10 mouse cellular contexts compared by ENCODE assay signal in the genomic region with DNA sequence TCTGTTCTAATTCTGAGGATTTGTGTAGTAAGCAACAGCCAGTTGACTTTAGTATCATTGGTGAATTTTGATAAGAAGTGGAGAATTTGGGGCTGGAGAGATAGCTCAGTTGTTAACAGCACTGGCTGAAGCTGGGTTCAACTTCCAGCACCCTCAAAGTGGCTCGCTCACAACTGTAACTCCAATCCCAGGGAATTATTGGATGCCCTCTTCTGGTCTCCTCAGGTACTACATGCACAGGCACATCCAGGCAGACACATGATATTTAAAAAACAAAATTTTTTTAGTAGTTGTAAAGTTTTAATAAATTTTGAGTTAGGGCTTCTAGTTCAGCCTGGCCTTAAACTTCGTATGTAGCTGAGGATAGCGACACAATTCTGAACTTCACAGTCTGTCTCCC. TPM values are rescaled to one million over a fixed set of nuclear protein-coding genes. Genes with fewer than 3 reads are reported as not detected.
DNase-seq lines count a peak whose midpoint lies in the region; ATAC-seq and TF ChIP-seq lines count a peak whose summit lies in the region.
"Had no signal": no experiment of that assay in that cellular context is flagged by ENCODE, and none has a peak within 500 bp of the region (broad histone marks: within the 10 kb centered on the region; RNA-seq: fewer than 3 reads in every experiment).

No protein-coding gene starts in this region.

- H3K9me3 ChIP-seq in hindbrain, embryonic 10.5 days, result no peaks in the 10 kb centered on the region
- no peaks in the 10 kb centered on the region for H3K9me3 ChIP-seq in hindbrain, embryonic 16.5 days (ENCODE audit: control insufficient read depth, low read length)
- no peaks in the 10 kb centered on the region for H3K9me3 ChIP-seq in heart, postnatal 0 days (replicated peaks; ENCODE audit: control insufficient read depth, low read length)
- H3K9me3 ChIP-seq in liver, postnatal 0 days (ENCODE audit: low read length), result no peaks in the 10 kb centered on the region
- H3K9me3 ChIP-seq in stomach, postnatal 0 days (ENCODE audit: control insufficient read depth, low read length), result no peaks in the 10 kb centered on the region
- H3K9me3 ChIP-seq: embryonic facial prominence, embryonic 12.5 days; limb, embryonic 13.5 days had no signal

- peaks cover 18% of the 10 kb centered on the region for H3K36me3 ChIP-seq in hindbrain, embryonic 10.5 days
- peaks cover 11% of the 10 kb centered on the region for H3K36me3 ChIP-seq in hindbrain, embryonic 16.5 days (ENCODE audit: control insufficient read depth, insufficient read depth, low read length)
- H3K36me3 ChIP-seq in heart, postnatal 0 days (replicated peaks; ENCODE audit: control insufficient read depth, insufficient read depth, low read length), result peaks cover 42% of the 10 kb centered on the region
- peaks cover 10% of the 10 kb centered on the region; the same call in 1 of the 2 replicates for H3K36me3 ChIP-seq in liver, postnatal 0 days (replicated peaks; ENCODE audit: insufficient read depth, low read length)
- H3K36me3 ChIP-seq in stomach, postnatal 0 days (ENCODE audit: control insufficient read depth, insufficient read depth, low read length), result 0 out of 2 replicates have a peak, but pooled peaks cover 2% of the 10 kb centered on the region

- H3K4me3 ChIP-seq in hindbrain, embryonic 10.5 days, result no peak overlapping the region
- no peak overlapping the region for H3K4me3 ChIP-seq in hindbrain, embryonic 16.5 days (ENCODE audit: low read length)
- H3K4me3 ChIP-seq in cerebellum, adult 2 months (replicated peaks; ENCODE audit: insufficient read depth, low read depth, low read length), result no peak overlapping the region
- H3K4me3 ChIP-seq in heart, postnatal 0 days (ENCODE audit: low read depth, low read length), result no peak overlapping the region
- H3K4me3 ChIP-seq in liver, postnatal 0 days (ENCODE audit: low read depth, low read length), result no peak overlapping the region
- H3K4me3 ChIP-seq in stomach, postnatal 0 days (ENCODE audit: low read depth, low read length), result no peak overlapping the region
- H3K4me3 ChIP-seq: embryonic facial prominence, embryonic 12.5 days; limb, embryonic 13.5 days had no signal

- peak; percentile 41 for DNase-seq in hindbrain, embryonic 10.5 days (ENCODE audit: low spot score)
- DNase-seq in urinary bladder, postnatal 14 days (ENCODE audit: low spot score), result peak; percentile 41
- DNase-seq in urinary bladder, adult 2 months (ENCODE audit: low spot score), result no peak
- peak; percentile 23 to 29 for DNase-seq in cerebellum, adult 2 months
- no peak for DNase-seq in heart, postnatal 0 days (ENCODE audit: low spot score)
- peak; percentile 34 for DNase-seq in liver, postnatal 0 days
- peak; percentile 30 for DNase-seq in stomach, postnatal 0 days (ENCODE audit: low spot score)

- H3K4me2 ChIP-seq in hindbrain, embryonic 16.5 days (ENCODE audit: low read length), result no peak overlapping the region
- H3K4me2 ChIP-seq in heart, postnatal 0 days (ENCODE audit: low read depth, low read length), result no peak overlapping the region
- H3K4me2 ChIP-seq in liver, postnatal 0 days (ENCODE audit: low read depth, low read length), result no peak overlapping the region
- H3K4me2 ChIP-seq in stomach, postnatal 0 days (replicated peaks; ENCODE audit: low read depth), result no peak overlapping the region
- H3K4me2 ChIP-seq: embryonic facial prominence, embryonic 12.5 days; limb, embryonic 13.5 days had no signal

- TF ChIP-seq CTCF in cerebellum, adult 2 months (IDR thresholded peaks at IDR 0.05; ENCODE audit: borderline replicate concordance, insufficient read depth, low read depth, low read length), result 0 out of 2 replicates have a peak, but pooled peaks have one; percentile 40
- TF ChIP-seq CTCF in heart, postnatal 0 days (IDR thresholded peaks at IDR 0.05; ENCODE audit: low read depth), result peak; percentile 62
- TF ChIP-seq CTCF in liver, postnatal 0 days (IDR thresholded peaks at IDR 0.05; ENCODE audit: low read depth), result peak; percentile 67
- peak; percentile 80 for TF ChIP-seq CTCF in stomach, postnatal 0 days (IDR thresholded peaks at IDR 0.05; ENCODE audit: low read depth)

- TF ChIP-seq EP300 in heart, postnatal 0 days (IDR thresholded peaks at IDR 0.05; ENCODE audit: low read depth), result no peak
- TF ChIP-seq EP300 in liver, postnatal 0 days (IDR thresholded peaks at IDR 0.05; ENCODE audit: low read depth), result no peak
- no peak for TF ChIP-seq EP300 in stomach, postnatal 0 days (optimal IDR thresholded peaks at IDR 0.05)

- no peaks in the 10 kb centered on the region for H3K27me3 ChIP-seq in hindbrain, embryonic 10.5 days (ENCODE audit: insufficient read depth, poor library complexity, severe bottlenecking)
- no peaks in the 10 kb centered on the region for H3K27me3 ChIP-seq in hindbrain, embryonic 16.5 days (replicated peaks; ENCODE audit: control insufficient read depth, insufficient read depth, low read length)
- no peaks in the 10 kb centered on the region; the same call in 1 of the 2 replicates for H3K27me3 ChIP-seq in cerebellum, adult 2 months (ENCODE audit: control insufficient read depth, insufficient read depth, low read length)
- H3K27me3 ChIP-seq in heart, postnatal 0 days (ENCODE audit: control insufficient read depth, insufficient read depth, low read length), result no peaks in the 10 kb centered on the region
- no peaks in the 10 kb centered on the region for H3K27me3 ChIP-seq in liver, postnatal 0 days (ENCODE audit: insufficient read depth, low read length)
- H3K27me3 ChIP-seq in stomach, postnatal 0 days (ENCODE audit: control insufficient read depth, insufficient read depth, low read length), result no peaks in the 10 kb centered on the region
- H3K27me3 ChIP-seq: embryonic facial prominence, embryonic 12.5 days; limb, embryonic 13.5 days had no signal

- 45% methylated on average over 3 of the region's 3 CpGs for WGBS in hindbrain, embryonic 10.5 days
- 48% methylated on average over 3 of the region's 3 CpGs for WGBS in hindbrain, embryonic 16.5 days
- WGBS in cerebellum, adult 2 months, result 48% methylated on average over 3 of the region's 3 CpGs
- WGBS in heart, postnatal 0 days, result 48% methylated on average over 3 of the region's 3 CpGs
- 57% methylated on average over 3 of the region's 3 CpGs for WGBS in liver, postnatal 0 days (ENCODE audit: insufficient replicate concordance)
- WGBS in stomach, postnatal 0 days, result 57% methylated on average over 3 of the region's 3 CpGs

- H3K27ac ChIP-seq in hindbrain, embryonic 10.5 days, result no peak overlapping the region
- no peak overlapping the region for H3K27ac ChIP-seq in hindbrain, embryonic 16.5 days (ENCODE audit: low read depth, low read length)
- H3K27ac ChIP-seq in cerebellum, adult 2 months (ENCODE audit: insufficient read depth, low read length), result no peak overlapping the region
- H3K27ac ChIP-seq in heart, postnatal 0 days (ENCODE audit: low read depth), result no peak overlapping the region
- no peak overlapping the region for H3K27ac ChIP-seq in liver, postnatal 0 days (ENCODE audit: low read depth)
- no peak overlapping the region for H3K27ac ChIP-seq in stomach, postnatal 0 days (replicated peaks)
- H3K27ac ChIP-seq: embryonic facial prominence, embryonic 12.5 days; limb, embryonic 13.5 days had no signal

- H3K4me1 ChIP-seq in hindbrain, embryonic 10.5 days (replicated peaks), result no peaks in the 10 kb centered on the region
- H3K4me1 ChIP-seq in hindbrain, embryonic 16.5 days (ENCODE audit: control insufficient read depth, insufficient read depth, low read depth, low read length), result no peaks in the 10 kb centered on the region
- H3K4me1 ChIP-seq in cerebellum, adult 2 months (ENCODE audit: control insufficient read depth, insufficient read depth, low read length), result no peaks in the 10 kb centered on the region
- H3K4me1 ChIP-seq in heart, postnatal 0 days (ENCODE audit: control insufficient read depth, insufficient read depth), result no peaks in the 10 kb centered on the region
- no peaks in the 10 kb centered on the region for H3K4me1 ChIP-seq in liver, postnatal 0 days (ENCODE audit: insufficient read depth)
- no peaks in the 10 kb centered on the region for H3K4me1 ChIP-seq in stomach, postnatal 0 days (replicated peaks; ENCODE audit: control insufficient read depth, insufficient read depth)
- H3K4me1 ChIP-seq: embryonic facial prominence, embryonic 12.5 days; limb, embryonic 13.5 days had no signal

- no peak for TF ChIP-seq POLR2A in cerebellum, adult 2 months (IDR thresholded peaks at IDR 0.05; ENCODE audit: borderline replicate concordance, insufficient read depth, low read length)

- ATAC-seq in hindbrain, embryonic 16.5 days, result no peak
- no peak for ATAC-seq in heart, postnatal 0 days (ENCODE audit: insufficient read depth, low read depth)
- ATAC-seq in liver, postnatal 0 days, result no peak
- ATAC-seq in stomach, postnatal 0 days (ENCODE audit: low FRiP score, low TSS enrichment), result no peak

- no peak overlapping the region for H3K9ac ChIP-seq in hindbrain, embryonic 16.5 days (ENCODE audit: low read depth, low read length)
- H3K9ac ChIP-seq in heart, postnatal 0 days (replicated peaks; ENCODE audit: low read depth, low read length), result no peak overlapping the region
- H3K9ac ChIP-seq in liver, postnatal 0 days (replicated peaks), result no peak overlapping the region
- H3K9ac ChIP-seq in stomach, postnatal 0 days (ENCODE audit: low read length), result no peak overlapping the region
- H3K9ac ChIP-seq: embryonic facial prominence, embryonic 12.5 days; limb, embryonic 13.5 days had no signal

RNA-seq across cellular contexts. Expression of gene Hells, which starts 15.0 kb away (rescaled TPM):
- 47.0 and 83.2 TPM in 2 replicates for polyA plus RNA-seq in hindbrain, embryonic 10.5 days (2016; fragmentation: Nextera tagmentation; extraction: Ambion mirVana)
- 6.9 and 9.8 TPM in 2 replicates for polyA plus RNA-seq in hindbrain, embryonic 16.5 days (2015; fragmentation: Nextera tagmentation; extraction: Ambion mirVana)
- polyA plus RNA-seq in urinary bladder, adult 2 months (2012; rRNA removed), result 1.6 and 1.7 TPM in 2 replicates
- 1.9 and 2.9 TPM in 2 replicates for polyA plus RNA-seq in cerebellum, adult 2 months (2012; rRNA removed)
- total RNA-seq in heart, postnatal 0 days (2014; rRNA removed; ENCODE audit: low replicate concordance), result 2.5 and 4.1 TPM in 2 replicates
- polyA plus RNA-seq in heart, postnatal 0 days (2015; fragmentation: Nextera tagmentation; extraction: Ambion mirVana), result 6.0 and 7.8 TPM in 2 replicates
- 9.4 and 10.5 TPM in 2 replicates for polyA plus RNA-seq in liver, postnatal 0 days (2015; fragmentation: Nextera tagmentation; extraction: Ambion mirVana)
- polyA plus RNA-seq in stomach, postnatal 0 days (2015; fragmentation: Nextera tagmentation; extraction: Ambion mirVana), result 13.7 and 14.3 TPM in 2 replicates

Comparison
In these comparisons a context has a peak if more than half of its experiments do, and no peak if none do; other contexts are left out.
1. DNase-seq: peak in hindbrain, embryonic 10.5 days (single experiment), urinary bladder, postnatal 14 days (single experiment), cerebellum, adult 2 months (2 of 2), liver, postnatal 0 days (single experiment) and stomach, postnatal 0 days (single experiment); none in urinary bladder, adult 2 months (single experiment) and heart, postnatal 0 days (single experiment).
2. Peak in every context shown above with its lines, with median percentiles within 50 percentile points of each other: CTCF ChIP-seq.